16 mouse cellular contexts compared by ENCODE assay signal in the genomic region with DNA sequence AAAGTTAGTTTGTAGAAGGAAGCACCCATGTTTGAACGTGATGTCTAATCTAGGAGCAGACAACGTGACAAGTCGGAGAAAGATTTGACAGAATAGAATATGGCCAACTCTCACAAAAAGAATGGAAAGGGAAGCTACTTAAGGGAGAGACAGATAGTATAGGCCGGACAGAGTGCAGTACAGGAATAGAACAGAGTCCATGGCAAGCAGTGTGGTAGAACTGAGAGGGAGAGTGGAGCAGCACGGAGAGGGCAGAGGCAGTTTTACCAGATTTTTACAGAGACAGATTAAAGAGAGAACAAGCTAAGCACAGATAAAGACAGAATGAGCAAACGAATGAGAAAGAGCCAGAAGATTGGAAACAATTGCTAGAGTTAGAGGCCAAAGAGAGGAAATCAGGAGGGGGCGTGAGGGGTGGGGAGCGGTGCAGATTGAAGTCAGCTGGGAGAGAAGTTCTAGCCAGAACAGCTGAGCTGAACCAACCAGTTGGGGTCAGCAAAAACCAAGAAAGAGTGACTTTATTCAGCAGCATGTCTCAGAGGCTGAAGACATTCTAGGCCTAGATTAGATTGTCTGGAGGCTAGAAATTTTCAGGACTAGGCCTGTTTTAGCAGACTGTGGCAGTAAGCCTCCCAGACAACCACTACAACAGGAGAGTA.
DNase-seq lines count a peak whose midpoint lies in the region; ATAC-seq and TF ChIP-seq lines count a peak whose summit lies in the region.
"Had no signal": no experiment of that assay in that cellular context is flagged by ENCODE, and none has a peak within 500 bp of the region (broad histone marks: within the 10 kb centered on the region; RNA-seq: fewer than 3 reads in every experiment).

No protein-coding gene starts in this region.

- WGBS in forebrain, postnatal 0 days = 73% methylated on average over 8 of the region's 8 CpGs
- 67% methylated on average over 8 of the region's 8 CpGs for WGBS in forebrain, embryonic 12.5 days
- 68% methylated on average over 8 of the region's 8 CpGs for WGBS in kidney, postnatal 0 days

- H3K4me2 ChIP-seq in forebrain, postnatal 0 days (ENCODE audit: low read depth) = no peak overlapping the region
- H3K4me2 ChIP-seq in forebrain, embryonic 12.5 days = no peak overlapping the region
- H3K4me2 ChIP-seq in kidney, postnatal 0 days (ENCODE audit: low read length) = no peak overlapping the region
- H3K4me2 ChIP-seq: embryonic facial prominence, embryonic 12.5 days; heart, embryonic 15.5 days; liver, embryonic 12.5 days had no signal

- no peak for TF ChIP-seq POLR2A in brain, embryonic 14.5 days (IDR thresholded peaks at IDR 0.05; ENCODE audit: borderline replicate concordance, extremely low read depth, insufficient read depth, insufficient read length, poor library complexity, severe bottlenecking)

- no peak overlapping the region for H3K9ac ChIP-seq in forebrain, postnatal 0 days
- H3K9ac ChIP-seq in forebrain, embryonic 12.5 days = no peak overlapping the region
- H3K9ac ChIP-seq in kidney, postnatal 0 days (ENCODE audit: low read depth, low read length) = no peak overlapping the region
- H3K9ac ChIP-seq: embryonic facial prominence, embryonic 12.5 days; heart, embryonic 15.5 days; liver, embryonic 12.5 days had no signal

- no peaks in the 10 kb centered on the region for H3K9me3 ChIP-seq in forebrain, postnatal 0 days (ENCODE audit: low read length)
- H3K9me3 ChIP-seq in forebrain, embryonic 12.5 days = no peaks in the 10 kb centered on the region
- no peaks in the 10 kb centered on the region for H3K9me3 ChIP-seq in kidney, postnatal 0 days (replicated peaks; ENCODE audit: low read length)
- H3K9me3 ChIP-seq: embryonic facial prominence, embryonic 12.5 days; heart, embryonic 15.5 days; liver, embryonic 12.5 days; megakaryocyte, embryonic 14.5 days had no signal

- H3K4me3 ChIP-seq in forebrain, postnatal 0 days (ENCODE audit: low read depth, low read length) = no peak overlapping the region
- no peak overlapping the region for H3K4me3 ChIP-seq in forebrain, embryonic 12.5 days (replicated peaks)
- no peak overlapping the region for H3K4me3 ChIP-seq in kidney, postnatal 0 days (replicated peaks; ENCODE audit: low read depth, low read length)
- H3K4me3 ChIP-seq: embryonic facial prominence, embryonic 12.5 days; heart, embryonic 15.5 days; liver, embryonic 12.5 days; megakaryocyte, embryonic 14.5 days had no signal

- DNase-seq in forebrain, postnatal 0 days = no peak
- peak; percentile 69 for DNase-seq in kidney, postnatal 0 days (ENCODE audit: low spot score)
- DNase-seq in kidney, adult 8-10 months = no peak
- peak; percentile 12 for DNase-seq in brain, embryonic 14.5 days (ENCODE audit: low read depth)
- DNase-seq in lung, postnatal 10 days = peak; percentile 49
- DNase-seq in left cerebral cortex, postnatal 4 days = no peak
- no peak for DNase-seq in thymus, postnatal 4 days
- DNase-seq: adrenal gland, postnatal 36 days; cerebellum, adult 18-20 months; right cerebral cortex, postnatal 25 days; thymus, postnatal 14 days had no signal

- intact Hi-C loops in left cerebral cortex, postnatal 4 days (cut with DNase I) = no loop called here

- ATAC-seq in forebrain, postnatal 0 days = no peak
- ATAC-seq in forebrain, embryonic 12.5 days (ENCODE audit: low FRiP score) = no peak
- ATAC-seq in kidney, postnatal 0 days (replicated peaks; ENCODE audit: low FRiP score, low read depth) = no peak; the same call in 1 of the 2 replicates
- ATAC-seq: liver, embryonic 12.5 days had no signal

- no peak overlapping the region for H3K27ac ChIP-seq in forebrain, postnatal 0 days (ENCODE audit: low read depth, low read length)
- no peak overlapping the region for H3K27ac ChIP-seq in forebrain, embryonic 12.5 days
- no peak overlapping the region for H3K27ac ChIP-seq in kidney, postnatal 0 days
- H3K27ac ChIP-seq: embryonic facial prominence, embryonic 12.5 days; heart, embryonic 15.5 days; liver, embryonic 12.5 days had no signal

- H3K36me3 ChIP-seq in forebrain, postnatal 0 days (ENCODE audit: insufficient read depth) = no peaks in the 10 kb centered on the region
- H3K36me3 ChIP-seq in forebrain, embryonic 12.5 days (replicated peaks) = no peaks in the 10 kb centered on the region
- no peaks in the 10 kb centered on the region for H3K36me3 ChIP-seq in kidney, postnatal 0 days (ENCODE audit: insufficient read depth, low read length)
- H3K36me3 ChIP-seq: embryonic facial prominence, embryonic 12.5 days; heart, embryonic 15.5 days; liver, embryonic 12.5 days had no signal

- no peaks in the 10 kb centered on the region for H3K27me3 ChIP-seq in forebrain, postnatal 0 days (ENCODE audit: insufficient read depth, low read length)
- no peaks in the 10 kb centered on the region for H3K27me3 ChIP-seq in forebrain, embryonic 12.5 days
- H3K27me3 ChIP-seq in kidney, postnatal 0 days (ENCODE audit: insufficient read depth, low read length) = no peaks in the 10 kb centered on the region
- H3K27me3 ChIP-seq: embryonic facial prominence, embryonic 12.5 days; heart, embryonic 15.5 days; liver, embryonic 12.5 days; megakaryocyte, embryonic 14.5 days had no signal

- no peaks in the 10 kb centered on the region for H3K4me1 ChIP-seq in forebrain, postnatal 0 days (ENCODE audit: insufficient read depth)
- no peaks in the 10 kb centered on the region for H3K4me1 ChIP-seq in forebrain, embryonic 12.5 days
- no peaks in the 10 kb centered on the region for H3K4me1 ChIP-seq in kidney, postnatal 0 days (replicated peaks; ENCODE audit: insufficient read depth, low read length)
- H3K4me1 ChIP-seq: embryonic facial prominence, embryonic 12.5 days; heart, embryonic 15.5 days; liver, embryonic 12.5 days; megakaryocyte, embryonic 14.5 days had no signal

- TF ChIP-seq CTCF in forebrain, postnatal 0 days (IDR thresholded peaks at IDR 0.05; ENCODE audit: low read depth) = peak; percentile 25
- peak; percentile 54 for TF ChIP-seq CTCF in kidney, postnatal 0 days (IDR thresholded peaks at IDR 0.05; ENCODE audit: low read depth)
- peak; percentile 14; the same call in 1 of the 2 replicates for TF ChIP-seq CTCF in brain, embryonic 14.5 days (IDR thresholded peaks at IDR 0.05; ENCODE audit: borderline replicate concordance, extremely low read depth, insufficient read depth, insufficient read length)

Comparison
In these comparisons a context has a peak if more than half of its experiments do, and no peak if none do; other contexts are left out.
1. DNase-seq: peak in kidney, postnatal 0 days (single experiment), brain, embryonic 14.5 days (single experiment) and lung, postnatal 10 days (single experiment); none in forebrain, postnatal 0 days (single experiment), kidney, adult 8-10 months (0 of 2), left cerebral cortex, postnatal 4 days (single experiment) and thymus, postnatal 4 days (single experiment).
2. Peak in every context shown above with its lines, with median percentiles within 50 percentile points of each other: CTCF ChIP-seq.